Mouse (Mus musculus) MEL-GATA-1-ER (cell line): ENCODE results near the gene Tff1.
A peak's percentile ranks its signal among the peaks of the same experiment; 100 is the strongest.

ENCODE experiments used
- DNase-seq: peaks from one replicate; pipeline ENCODE4 v3.0.0-alpha.2; 2012; ENCODE audit warnings: low read depth; ENCODE audit errors: extremely low read depth

Gene Tff1

DNA sequence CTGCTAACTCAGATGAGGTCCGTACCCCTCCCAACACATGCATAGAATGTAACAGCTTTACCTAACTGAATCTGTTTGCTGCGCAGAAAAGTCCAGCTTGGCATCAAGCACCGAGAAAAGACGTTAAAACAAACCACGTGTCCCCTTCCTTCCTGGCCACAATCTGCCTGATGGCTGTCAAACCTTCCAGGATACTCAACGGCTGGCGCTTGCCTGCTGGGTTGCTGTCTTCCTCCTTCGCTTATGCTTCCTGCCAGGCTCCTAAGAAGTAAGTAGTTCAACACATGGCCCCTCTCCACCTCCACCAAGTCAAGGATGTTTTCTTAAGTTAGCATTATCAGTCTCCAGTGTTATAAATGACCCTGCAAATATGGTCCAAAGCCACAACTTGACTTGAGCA, 11.3 kb downstream of the Tff1 start:
- no peak for DNase-seq

DNA sequence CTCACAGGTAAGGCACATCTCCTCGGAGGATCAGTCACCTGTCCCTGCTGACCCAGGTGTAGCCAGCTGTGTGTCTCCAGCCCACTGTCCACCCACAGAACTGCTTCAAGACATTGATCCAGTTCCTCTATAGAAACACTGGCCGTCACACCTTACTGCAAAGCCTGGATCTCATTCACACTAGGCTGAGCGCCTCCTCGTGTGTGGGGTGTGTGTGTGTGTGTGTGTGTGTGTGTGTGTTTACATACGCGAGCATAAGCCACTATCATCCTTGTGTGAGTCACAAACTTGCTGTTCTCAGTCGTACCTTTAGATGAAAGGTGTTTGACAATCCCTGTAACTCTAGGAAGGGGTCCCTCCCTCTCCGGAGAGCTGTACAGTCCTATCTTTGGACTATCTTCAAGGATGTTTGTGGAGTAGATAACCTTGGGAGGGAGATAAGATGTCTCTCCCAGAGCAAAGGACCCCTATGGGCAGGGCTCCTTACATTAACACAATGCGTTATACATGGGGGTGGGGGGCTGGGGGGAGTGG, 12.0 kb downstream of the Tff1 start:
- DNase-seq = no peak

DNA sequence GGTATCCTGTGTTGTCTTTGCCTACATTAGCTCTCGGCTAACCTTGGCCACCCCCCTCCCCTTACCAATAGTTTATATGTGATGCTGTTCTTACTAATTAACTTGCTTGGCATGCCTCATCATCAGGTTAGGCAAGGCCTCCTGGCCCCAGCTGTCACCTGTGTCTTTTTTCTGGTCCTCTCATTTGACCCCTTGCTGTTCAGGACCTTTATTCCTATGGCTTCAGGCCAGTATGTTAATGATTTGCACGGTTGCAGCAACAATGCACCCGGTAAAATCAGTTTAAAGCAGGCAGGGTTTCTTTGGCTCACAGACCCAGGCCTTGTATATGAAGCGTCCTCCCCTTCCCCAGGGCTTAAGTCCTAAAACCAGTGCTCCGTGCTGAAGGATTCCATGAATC, 12.6 kb downstream of the Tff1 start:
- no peak for DNase-seq

DNA sequence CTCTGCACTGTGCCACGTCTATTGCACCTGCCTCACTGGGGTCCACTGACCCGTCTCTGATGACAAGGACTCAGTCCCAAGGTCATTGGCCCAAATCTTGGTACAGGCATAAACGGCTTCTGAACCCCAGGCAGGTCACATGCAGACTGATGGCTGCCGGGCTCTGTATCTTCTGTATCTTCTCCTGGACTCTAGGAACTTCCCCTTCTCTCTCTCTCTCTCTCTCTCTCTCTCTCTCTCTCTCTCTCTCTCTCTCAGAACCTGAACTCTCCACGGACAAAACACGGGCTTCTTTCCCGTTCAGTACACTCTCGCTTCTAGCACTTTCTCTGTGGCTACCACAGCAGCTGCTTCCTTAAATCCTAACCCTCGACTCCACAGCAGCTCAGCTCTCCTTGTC, 19.1 kb downstream of the Tff1 start:
- no peak for DNase-seq

DNA sequence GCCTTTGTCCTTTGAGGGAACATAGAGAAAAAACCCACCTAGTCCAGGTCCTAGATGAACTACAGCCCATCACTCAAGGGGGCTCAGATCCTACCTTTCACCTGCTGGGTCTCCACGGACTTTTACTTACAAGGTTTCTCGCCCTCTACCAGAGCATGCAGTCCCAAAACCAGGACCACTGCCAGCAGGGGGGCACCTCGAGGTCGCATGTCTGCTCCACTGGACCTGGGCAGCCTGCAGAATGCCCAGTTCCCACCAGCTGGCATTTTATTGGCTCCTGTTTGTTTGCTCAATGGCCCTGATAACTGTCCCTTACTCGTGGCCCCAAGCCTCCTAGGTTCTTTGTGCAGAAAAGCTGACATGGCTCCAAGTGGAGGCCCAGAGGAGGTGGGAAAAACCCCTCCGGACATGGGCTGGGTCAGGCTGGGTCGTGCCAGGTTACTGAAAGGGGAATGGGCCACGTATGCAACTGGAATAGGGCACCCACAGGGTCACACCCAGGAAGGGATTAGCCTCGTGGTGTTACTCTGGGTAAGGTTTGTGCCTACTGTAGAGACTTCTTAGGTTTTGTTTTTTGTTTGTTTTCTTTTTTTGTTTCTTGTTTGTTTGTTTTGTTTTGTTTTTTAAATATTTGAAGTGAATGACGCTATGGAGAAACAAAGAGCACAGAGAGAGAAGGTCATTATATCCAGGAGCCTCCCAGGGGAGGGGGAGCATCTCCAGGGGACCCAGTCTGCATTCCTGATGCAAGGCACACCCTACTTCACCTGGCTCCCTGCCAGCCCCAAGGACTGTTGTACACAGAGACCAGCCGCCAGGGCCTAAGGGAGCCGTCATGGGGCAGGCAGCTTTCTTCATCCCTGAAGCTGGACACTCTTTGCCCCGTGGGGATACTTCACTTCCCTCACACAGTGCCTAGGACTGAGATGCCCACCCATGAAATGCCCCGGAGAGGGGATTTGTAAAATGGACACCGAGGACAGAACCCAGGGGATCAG, 20.7 kb downstream of the Tff1 start, which contains the start of gene Tff2:
Gene Tff2 (minus strand): TSS at position 243 of the 998 bp plus-strand sequence.
- no peak for DNase-seq

DNA sequence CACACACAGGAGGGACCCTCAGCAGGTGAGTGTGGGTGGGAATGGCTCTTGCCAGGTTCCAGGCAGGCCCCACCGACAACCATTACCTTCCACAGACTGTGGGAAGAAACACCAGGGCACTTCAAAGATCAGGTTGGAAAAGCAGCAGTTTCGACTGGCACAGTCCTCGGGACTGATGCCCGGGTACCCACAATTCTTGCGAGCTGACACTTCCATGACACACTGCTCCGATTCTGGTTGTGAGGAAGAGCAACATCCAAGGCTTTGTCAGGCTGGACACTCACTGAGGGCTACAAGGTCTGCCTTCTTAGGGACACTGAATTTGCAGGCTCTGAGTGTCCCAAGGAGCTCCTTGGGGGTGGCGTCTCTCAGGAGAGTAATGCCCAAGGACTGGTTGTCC, 23.0 kb downstream of the Tff1 start:
- DNase-seq = no peak

DNA sequence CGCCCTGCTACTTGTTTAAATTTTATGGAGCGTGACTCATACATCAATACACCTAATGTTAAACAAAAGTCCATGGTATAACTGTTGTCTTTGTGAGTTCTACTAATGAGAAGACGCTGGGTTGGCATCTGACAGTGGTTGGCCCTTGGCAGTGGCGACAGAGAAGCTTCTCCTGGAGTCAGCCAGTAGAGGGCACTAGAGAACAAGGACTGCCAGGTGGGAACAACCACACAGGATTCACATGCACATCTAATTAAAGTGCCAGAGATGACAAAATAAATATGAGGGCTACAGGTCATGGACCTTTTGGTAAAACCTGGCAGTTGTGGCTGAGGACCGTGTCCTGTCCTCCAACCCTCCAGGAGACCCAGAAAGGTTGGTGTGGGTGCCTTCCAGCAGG, 26.7 kb downstream of the Tff1 start:
- DNase-seq = peak; percentile 22

DNA sequence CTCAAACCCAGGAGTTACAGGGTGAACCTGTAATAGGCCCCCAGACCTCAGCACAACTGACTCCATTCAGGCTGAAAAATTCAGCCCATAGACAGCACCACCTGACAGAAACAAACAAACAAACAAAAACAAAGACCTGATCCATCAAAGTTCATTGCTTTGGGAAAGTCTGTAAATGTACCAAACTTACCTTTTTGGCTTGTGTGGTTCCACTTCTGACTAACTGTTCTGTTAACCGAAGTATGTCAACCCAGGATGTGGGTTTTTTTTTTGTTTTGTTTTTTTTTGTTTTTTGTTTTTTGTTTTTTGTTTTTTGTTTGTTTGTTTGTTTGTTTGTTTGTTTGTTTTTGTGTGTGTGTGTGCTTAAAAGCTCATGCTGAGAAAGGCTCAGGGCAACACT, 28.3 kb downstream of the Tff1 start:
- DNase-seq = no peak

DNA sequence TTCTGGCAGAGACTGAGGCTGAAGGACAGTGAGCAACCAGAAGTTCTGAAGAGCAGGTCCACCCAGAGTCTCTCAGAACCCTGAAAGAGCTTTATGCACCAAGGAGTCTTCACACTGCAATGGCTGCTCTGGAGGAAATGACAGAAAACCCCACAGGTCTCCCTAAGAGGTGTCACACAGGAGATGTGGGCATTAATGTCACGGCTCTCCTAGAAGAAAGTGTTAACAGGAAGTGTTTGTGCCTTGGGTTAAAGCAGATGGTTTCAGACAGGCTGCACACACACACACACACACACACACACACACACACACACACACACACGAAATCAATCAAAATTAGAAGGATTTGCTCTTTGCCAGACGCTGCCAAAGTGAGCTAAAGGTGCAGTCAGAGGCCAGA, 28.8 kb downstream of the Tff1 start:
- DNase-seq = no peak

DNA sequence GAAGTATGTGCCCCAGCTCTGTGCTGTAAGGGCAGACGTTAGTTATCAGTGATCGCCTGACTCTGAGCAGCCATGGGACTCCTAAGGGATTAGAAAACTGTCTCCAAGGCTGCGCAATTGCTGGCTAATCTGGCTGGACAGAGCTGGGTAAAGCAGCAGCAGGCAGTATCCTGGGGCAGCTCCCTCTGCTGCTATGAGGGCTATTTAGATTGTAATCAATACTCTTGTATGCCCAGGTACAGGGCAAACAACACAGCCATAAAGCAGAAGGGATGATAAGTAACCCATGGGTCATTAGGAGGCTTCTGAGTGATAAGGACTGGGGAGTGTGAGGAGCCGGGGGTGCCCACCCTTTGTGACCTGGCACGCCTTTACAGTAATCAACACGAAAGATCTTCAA, 30.2 kb downstream of the Tff1 start:
- no peak for DNase-seq

DNA sequence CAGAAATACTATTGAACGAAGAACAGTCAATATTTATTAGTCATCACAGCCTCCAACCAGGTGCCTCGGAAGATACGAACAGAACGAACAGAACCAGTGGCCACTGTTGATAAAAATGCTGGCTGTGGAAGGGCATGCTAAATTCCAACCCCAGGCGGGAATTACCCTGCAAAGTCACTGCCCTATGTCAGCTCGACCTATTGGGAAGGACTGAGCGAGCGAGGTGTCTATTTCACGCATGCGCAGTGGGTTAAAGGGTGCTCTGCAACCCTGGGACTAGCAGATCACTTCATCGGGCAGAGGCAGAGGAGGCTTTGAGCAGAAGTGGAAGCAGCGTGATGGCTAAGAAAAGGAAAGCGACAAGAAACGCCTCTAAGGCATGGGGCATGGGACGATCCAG, 31.3 kb downstream of the Tff1 start:
- no peak for DNase-seq

DNA sequence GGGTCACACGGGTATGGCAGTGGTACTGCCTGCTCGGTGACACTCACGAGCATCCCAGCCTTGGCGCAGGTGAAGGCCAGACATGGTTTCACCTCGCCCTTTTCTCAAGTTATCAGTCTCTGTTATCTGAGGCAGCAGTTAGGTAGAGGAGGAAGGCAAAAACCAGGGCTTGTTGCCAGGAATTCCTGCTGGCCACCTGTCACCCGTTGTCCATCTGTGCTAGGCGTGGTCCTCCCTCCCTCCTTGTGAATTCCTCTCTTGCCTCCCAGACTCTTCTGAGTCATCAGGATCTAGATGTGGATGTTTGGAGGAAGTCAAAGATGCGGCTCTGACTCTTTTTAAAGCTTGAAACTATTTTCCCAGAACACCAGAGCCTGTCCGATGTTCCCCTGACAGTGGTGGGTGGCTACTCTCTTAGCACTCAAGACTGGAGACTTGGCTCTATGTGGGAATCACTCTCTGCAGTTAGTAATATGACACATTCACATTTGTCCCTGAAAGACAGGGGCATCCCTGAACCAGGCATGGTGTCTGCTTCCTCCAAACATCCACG, 33.7 kb downstream of the Tff1 start:
- DNase-seq = no peak

DNA sequence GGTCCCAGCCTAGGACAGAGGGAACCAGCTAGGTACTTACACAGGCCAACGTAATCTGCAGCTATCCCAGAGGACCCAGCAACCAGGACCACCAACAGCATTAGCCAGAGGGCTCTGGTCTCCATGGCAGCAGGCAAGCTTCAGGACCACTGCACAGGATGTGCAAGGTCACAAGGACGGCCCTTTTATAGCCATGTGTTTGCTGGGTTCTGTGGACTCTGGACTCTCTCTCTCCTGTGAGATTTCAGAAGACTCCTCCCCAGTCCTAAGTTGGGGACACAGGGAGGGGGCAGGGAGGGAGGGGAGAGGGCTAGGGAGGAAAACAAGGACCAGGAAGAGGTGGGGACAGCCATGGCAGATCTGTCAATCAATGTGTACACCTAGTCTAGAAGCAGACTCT, 35.6 kb downstream of the Tff1 start, which contains the start of gene Tff3:
Gene Tff3 (minus strand): TSS at position 195 of the 400 bp plus-strand sequence.
- DNase-seq = no peak

DNA sequence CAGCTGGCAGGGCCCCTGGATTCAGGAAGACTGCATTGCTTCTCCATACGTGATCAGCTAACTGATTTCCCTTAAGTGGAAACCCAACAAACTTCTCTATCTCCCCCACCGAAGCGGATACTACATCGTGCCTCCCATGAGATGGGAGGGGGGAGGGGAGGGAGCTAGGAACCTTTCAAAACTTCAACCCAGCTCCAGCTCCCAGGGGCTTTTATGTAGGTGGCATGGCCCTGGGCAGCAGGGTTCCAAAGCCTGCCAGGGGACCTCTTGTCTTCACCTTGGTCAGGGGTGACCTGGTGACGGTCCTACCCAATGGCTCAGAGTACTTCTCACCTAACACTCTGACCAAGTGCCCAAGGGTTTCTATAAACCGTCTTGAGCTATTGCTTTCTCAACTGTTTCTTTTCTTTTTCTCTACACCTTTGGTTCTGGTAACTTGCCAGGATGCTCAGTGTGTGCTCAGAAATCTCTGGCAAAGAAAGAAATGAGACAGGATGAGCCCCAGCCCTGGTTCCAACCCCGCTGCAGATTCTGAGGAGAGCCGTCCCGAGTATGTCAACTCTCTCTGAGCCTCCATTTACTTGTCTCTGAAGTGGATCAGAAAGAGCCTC, 36.3 kb downstream of the Tff1 start:
- no peak for DNase-seq

DNA sequence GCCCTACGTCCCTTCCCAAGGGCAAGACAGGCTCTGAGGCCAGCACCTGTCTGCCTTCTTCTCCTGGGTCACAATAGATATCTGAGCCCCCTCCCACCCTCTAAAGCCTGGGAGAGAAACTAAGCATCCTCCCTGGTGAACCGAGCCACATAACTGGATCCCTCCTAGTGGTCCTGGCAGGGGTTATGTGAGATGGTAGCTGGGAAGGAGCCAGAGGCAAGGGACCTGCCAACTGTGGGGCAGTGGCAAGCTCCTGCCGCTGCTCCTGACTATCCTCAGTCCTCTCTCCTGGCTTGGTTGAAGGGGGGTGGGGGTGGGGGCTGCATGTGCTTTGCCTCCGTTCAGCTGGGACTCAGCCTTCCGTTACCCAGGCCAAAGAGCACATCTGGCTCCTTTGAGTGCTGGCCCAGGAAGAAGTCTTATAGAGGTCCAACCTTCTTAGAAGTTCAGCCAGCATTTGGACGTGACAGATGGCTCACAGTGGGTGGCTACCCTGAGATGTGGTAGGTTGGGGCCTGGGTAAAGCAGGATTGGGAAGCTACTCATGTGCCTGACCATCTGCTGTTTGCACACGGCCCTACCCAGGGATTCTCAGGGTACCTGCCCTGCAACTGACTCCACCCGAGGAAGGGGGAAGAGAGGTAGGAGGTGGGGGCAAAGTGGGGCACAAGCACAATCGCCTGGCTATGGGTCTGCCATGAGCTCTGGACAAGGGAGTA, 39.4 kb downstream of the Tff1 start:
- no peak for DNase-seq

DNA sequence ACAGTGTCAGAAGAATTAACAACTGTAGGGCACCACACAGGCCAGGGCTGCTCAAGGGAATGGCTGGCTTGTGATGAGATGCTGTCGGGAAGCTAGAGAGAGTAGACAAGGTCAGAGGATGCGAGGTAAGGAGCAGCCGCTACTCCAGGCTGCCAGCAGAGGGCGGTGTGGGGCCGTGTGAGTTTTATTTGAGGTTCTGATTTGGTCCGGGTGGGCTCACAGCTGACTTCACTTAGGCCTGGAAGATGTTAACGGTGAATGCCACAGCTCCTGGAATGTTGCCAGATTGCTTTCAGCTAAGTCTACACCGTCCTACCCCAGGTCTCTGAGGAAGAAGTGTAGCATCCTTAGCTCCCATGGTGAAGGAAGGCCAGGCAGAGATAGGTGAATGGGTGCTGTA, 43.1 kb downstream of the Tff1 start:
- peak; percentile 17 for DNase-seq

DNA sequence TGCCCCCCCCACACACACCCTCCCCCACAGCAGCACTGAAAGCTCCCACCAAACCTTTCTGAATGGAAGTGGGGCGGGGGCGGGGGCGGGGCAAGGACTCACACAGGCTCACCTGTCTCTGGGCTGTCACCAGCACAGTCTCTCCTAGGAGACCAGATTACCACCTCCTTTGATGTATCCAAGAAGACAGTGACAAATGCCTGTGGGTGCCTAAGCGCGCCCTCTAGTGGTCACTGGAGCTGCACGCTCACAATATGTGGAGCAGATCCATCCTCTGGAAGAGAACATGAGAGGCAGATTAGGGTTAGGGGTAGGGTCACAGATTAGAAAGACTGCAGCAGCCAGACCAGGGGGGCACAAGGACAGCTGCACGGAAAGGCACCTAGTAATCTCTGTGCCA, 45.6 kb downstream of the Tff1 start:
- DNase-seq = peak; percentile 33

DNA sequence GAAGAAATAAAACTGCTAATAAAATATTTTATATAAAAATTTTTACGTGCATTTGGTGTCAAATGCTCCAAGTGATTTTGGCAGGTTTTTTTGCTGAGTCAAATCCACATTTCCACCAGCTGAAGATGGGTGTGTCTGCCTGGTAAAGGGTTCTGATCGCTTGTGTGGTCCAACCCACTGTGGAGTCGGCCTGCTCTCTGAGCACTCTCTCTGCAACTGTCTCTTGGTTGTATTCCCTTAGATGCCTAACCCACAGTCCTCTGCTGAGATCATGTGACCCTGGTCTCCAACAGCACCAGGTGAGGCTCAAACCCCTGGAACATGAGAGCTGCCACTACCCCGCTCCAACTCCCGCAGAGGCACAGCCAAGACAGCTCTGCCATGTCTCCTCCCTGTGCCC, 47.1 kb downstream of the Tff1 start:
- DNase-seq = no peak

DNA sequence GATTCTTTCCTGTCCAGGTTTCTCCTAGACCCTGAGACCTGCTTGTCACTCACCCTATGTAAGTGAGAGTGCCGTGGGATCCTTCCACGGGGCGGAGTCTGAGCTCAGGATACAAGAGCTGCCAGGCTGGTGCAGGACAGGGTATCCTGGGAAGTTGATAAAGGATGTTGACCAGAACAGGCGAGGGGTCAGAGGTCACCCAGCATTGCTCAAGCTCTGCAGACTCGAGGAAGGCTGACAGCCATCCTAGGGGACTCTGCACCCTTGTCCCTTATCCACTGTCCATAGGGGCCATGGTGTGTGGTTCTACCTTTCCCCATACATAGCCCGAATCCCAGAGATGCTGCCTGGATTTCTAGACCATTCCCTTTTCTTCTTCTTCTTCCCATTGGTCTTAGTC, 49.0 kb downstream of the Tff1 start:
- no peak for DNase-seq

DNA sequence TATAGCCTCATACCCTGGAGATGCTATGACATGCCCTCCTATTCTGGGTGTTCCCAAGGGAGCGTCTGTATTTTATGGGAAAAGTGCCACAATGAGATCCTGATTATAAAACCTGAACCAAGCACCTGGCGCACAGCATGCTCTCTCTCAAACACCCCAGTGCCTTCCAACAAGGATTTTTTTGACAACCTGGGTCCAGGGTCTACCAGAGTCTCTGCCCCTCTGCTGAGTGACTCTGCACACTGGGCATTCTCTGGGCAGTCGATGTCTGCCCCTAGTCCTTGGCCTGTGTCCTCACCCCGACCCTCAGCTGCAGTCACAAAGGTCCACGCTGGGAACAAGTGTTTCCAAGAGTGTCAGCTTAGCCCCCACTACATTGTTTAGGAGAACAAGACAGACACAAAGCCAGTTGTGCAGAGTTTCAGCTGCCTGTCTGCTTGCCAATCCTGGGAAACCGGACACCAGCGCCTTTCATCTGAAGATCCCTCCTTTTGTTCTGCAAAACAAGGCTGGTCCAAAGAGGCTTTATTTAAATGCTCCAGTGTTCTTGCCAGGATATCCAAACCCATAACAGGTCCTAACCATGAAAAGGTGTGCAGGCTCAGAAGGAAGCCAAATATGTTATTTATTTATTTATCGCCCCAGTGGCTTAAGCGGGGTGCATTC, 51.8 kb downstream of the Tff1 start:
- DNase-seq = no peak
